Mouse (Mus musculus): ENCODE data around the gene Atf6b.

The Atf6b gene

GRCm38 (mm10) chr17:34671151-34672066 lies 24.5 kb downstream of the Atf6b start:
- DNase-seq: no peak

- no peak for DNase-seq
Measured at GRCm38 (mm10) chr17:34672246-34672792, 25.4 kb downstream of the Atf6b start.

DNA sequence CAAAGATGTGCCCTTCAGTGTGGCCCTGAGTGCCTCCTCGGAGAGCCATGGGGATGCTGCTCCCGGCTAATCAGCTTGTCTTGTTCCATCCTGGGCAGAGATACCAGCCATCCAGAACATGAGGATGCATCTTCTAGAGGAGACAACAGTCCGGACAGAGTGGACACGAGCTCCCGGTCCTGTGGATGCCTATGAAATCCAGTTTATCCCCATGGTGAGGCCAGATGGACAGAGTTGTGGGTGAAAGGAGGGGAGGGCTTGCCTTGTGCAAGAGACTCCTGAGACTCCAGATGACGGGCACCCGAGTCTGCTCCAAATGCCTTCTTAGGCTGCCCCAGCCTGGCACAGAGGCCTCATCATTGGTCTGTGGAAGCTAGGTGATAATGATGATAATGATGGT lies 26.2 kb downstream of the Atf6b start:
- DNase-seq: no peak

- DNase-seq: no peak
Measured at GRCm38 (mm10) chr17:34674524-34675204, 27.7 kb downstream of the Atf6b start.

- DNase-seq: no peak
Measured at GRCm38 (mm10) chr17:34675205-34676092, 28.5 kb downstream of the Atf6b start.

GRCm38 (mm10) chr17:34676093-34676460 lies 29.1 kb downstream of the Atf6b start:
- no peak for DNase-seq

DNA sequence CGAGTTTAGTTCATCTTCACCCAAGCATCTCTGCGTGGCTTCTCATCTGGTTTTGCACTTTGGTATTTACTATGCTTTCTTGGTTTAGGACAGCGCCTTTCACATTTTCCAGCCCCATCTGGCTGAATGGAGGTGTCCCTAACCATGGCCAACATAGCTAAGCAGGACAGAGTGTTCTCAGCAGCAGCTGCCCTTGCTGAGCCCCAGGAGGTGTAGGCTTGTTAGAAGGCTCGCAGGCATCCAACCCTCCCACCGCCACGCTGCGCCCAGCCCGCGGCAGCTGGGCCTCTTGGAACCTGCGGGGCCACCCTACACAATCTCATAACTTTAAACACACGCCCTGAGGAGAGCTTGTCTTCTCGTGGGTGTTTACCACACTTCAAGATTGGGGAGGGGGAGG lies 29.7 kb downstream of the Atf6b start:
- no peak for DNase-seq

GRCm38 (mm10) chr17:34680191-34680590 lies 33.2 kb downstream of the Atf6b start:
- no peak for DNase-seq

GRCm38 (mm10) chr17:34680621-34681020 lies 33.7 kb downstream of the Atf6b start:
- no peak for DNase-seq

GRCm38 (mm10) chr17:34681132-34681571 lies 34.2 kb downstream of the Atf6b start:
- DNase-seq: no peak

- no peak for DNase-seq
Measured at GRCm38 (mm10) chr17:34681881-34682536, 35.1 kb downstream of the Atf6b start.

DNA sequence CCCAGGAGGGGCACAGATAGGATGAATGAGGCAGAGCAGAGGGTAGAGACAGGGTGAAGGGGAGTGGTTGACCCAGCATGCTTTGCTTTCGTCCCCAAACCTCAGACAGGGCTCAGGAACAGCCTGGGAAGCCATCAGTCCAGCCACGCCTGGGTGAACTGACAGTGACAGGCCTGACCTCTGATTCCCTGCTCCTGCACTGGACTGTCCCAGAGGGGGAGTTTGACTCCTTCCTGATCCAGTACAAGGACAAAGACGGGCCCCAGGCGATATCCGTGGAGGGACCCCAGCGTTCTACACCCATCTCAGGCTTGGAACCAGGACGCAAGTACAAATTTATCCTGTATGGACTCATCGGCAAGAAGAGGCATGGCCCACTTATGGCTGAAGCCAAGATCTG lies 36.2 kb downstream of the Atf6b start:
- DNase-seq: no peak

DNA sequence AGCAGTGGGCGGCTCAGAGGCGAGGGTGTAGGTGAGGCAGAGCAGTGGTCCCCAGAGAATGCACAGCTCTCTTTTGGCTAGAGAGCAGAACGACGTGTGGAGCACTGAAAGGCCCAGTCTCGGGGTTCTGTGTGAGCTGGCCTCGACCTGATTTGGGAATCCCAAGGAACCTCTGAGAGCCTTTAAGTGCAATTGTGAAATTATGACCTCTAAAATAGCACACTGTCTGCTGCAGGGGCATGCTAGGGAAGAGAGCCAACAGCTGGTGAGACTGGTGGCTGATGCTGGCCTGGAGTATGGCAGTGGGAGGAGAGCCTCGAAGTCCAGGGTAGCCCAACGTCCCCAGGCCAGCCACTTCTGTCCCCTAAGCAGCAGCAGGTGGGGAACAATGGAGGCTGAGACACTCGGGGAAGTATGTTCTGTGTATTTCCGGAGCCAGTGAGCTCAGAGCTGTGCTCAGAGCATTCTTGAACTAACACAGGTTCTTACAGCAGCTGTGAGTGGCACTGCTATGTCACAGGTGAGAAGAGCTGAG lies 36.8 kb downstream of the Atf6b start:
- no peak for DNase-seq

- DNase-seq: no peak
Measured at GRCm38 (mm10) chr17:34684253-34684893, 37.4 kb downstream of the Atf6b start.

GRCm38 (mm10) chr17:34685120-34686110 lies 38.5 kb downstream of the Atf6b start:
- no peak for DNase-seq

GRCm38 (mm10) chr17:34688889-34689288 lies 41.9 kb downstream of the Atf6b start:
- DNase-seq: no peak

- no peak for DNase-seq
Measured at GRCm38 (mm10) chr17:34690458-34690857, 43.5 kb downstream of the Atf6b start.

DNA sequence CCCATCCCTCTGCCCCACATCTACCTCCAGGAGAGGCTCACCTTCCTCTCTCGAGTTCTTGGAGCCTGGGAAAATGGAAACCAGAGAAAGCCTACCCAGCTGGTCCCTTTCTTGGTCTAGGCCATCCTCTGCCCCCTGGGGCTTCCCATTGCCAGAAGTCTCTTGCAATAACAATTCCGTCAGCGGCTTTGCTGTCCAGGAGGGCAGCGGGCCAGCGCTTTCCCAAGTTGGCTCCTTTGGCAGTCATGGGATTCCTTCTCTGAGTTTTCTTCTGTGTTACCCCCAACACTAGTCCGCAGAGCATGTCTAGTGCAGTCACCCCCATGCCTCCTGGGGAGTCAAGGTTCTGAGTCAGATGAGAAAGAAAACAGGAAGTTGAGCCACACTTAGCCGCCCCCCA lies 46.0 kb downstream of the Atf6b start:
- no peak for DNase-seq

GRCm38 (mm10) chr17:34699575-34700408 lies 52.8 kb downstream of the Atf6b start:
- DNase-seq: no peak
